ENCODE assay signal across 9 mouse cellular contexts in the genomic region with DNA sequence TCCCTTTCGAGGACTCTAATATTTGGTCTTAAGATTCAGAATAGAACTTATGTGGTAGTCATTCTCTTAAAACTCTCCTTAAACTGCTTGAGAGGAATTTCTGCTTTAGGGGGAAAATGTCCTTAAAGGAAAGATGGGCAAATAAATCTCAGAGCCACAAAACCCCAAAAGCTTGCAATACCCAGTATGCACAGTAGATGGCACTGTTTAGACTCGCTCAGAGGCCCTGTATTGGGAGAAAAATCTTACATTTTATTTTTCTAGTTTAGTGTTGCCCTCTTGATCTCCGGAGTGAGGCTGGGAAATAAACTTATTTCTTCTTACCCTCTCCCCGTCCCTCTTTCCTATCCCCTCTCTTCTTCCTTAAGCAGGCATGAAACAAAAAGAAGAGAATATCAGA. TPM values are rescaled to one million over a fixed set of nuclear protein-coding genes. Genes with fewer than 3 reads are reported as not detected.
DNase-seq lines count a peak whose midpoint lies in the region; ATAC-seq and TF ChIP-seq lines count a peak whose summit lies in the region.
"Had no signal": no experiment of that assay in that cellular context is flagged by ENCODE, and none has a peak within 500 bp of the region (broad histone marks: within the 10 kb centered on the region; RNA-seq: fewer than 3 reads in every experiment).

No protein-coding gene starts in this region.

- H3K27me3 ChIP-seq in heart, adult 2 months (ENCODE audit: control insufficient read depth, insufficient read depth, low read length): peaks cover 12% of the 10 kb centered on the region
- peaks cover 61% of the 10 kb centered on the region for H3K27me3 ChIP-seq in heart, embryonic 12.5 days (replicated peaks)
- H3K27me3 ChIP-seq in hindbrain, postnatal 0 days (ENCODE audit: insufficient read depth, low read length): peaks cover 32% of the 10 kb centered on the region

- TF ChIP-seq CTCF in heart, adult 2 months (IDR thresholded peaks at IDR 0.05): peak; percentile 94
- peak; percentile 88 for TF ChIP-seq CTCF in hindbrain, postnatal 0 days (IDR thresholded peaks at IDR 0.05; ENCODE audit: low read depth)

- no peak overlapping the region for H3K4me3 ChIP-seq in heart, adult 2 months
- no peak overlapping the region for H3K4me3 ChIP-seq in heart, embryonic 12.5 days
- H3K4me3 ChIP-seq in hindbrain, postnatal 0 days (ENCODE audit: low read length): no peak overlapping the region

- no peak for ATAC-seq in heart, embryonic 12.5 days (ENCODE audit: insufficient number of reproducible peaks, low FRiP score)
- ATAC-seq in hindbrain, postnatal 0 days: no peak

- H3K4me1 ChIP-seq in heart, adult 2 months (ENCODE audit: control insufficient read depth, insufficient read depth, low read length): no peaks in the 10 kb centered on the region
- peaks cover 6% of the 10 kb centered on the region for H3K4me1 ChIP-seq in heart, embryonic 12.5 days (replicated peaks)
- H3K4me1 ChIP-seq in hindbrain, postnatal 0 days (ENCODE audit: insufficient read depth, low read length): no peaks in the 10 kb centered on the region

- WGBS in heart, adult 2 months: 12% methylated on average over 4 of the region's 4 CpGs
- WGBS in heart, embryonic 12.5 days: 5% methylated on average over 4 of the region's 4 CpGs
- 5% methylated on average over 4 of the region's 4 CpGs for WGBS in hindbrain, postnatal 0 days

- no peaks in the 10 kb centered on the region for H3K36me3 ChIP-seq in heart, adult 2 months (ENCODE audit: control insufficient read depth, insufficient read depth, low read length)
- no peaks in the 10 kb centered on the region for H3K36me3 ChIP-seq in heart, embryonic 12.5 days
- no peaks in the 10 kb centered on the region for H3K36me3 ChIP-seq in hindbrain, postnatal 0 days (ENCODE audit: insufficient read depth, low read length)

- H3K4me2 ChIP-seq in heart, embryonic 12.5 days: no peak overlapping the region
- no peak overlapping the region for H3K4me2 ChIP-seq in hindbrain, postnatal 0 days (ENCODE audit: low read depth, low read length)

- H3K9me3 ChIP-seq in heart, embryonic 12.5 days (replicated peaks): no peaks in the 10 kb centered on the region
- no peaks in the 10 kb centered on the region for H3K9me3 ChIP-seq in hindbrain, postnatal 0 days (ENCODE audit: low read length)

- no peaks in the 10 kb centered on the region for H3K79me2 ChIP-seq in heart, adult 2 months (replicated peaks; ENCODE audit: control insufficient read depth, insufficient read depth, low read length)

- TF ChIP-seq POLR2A in heart, adult 2 months (IDR thresholded peaks at IDR 0.05; ENCODE audit: insufficient read depth, low read depth, low read length): no peak

- TF ChIP-seq EP300 in heart, adult 2 months (IDR thresholded peaks at IDR 0.05; ENCODE audit: insufficient read depth, low read depth, low read length): no peak

- no peak for DNase-seq in heart, adult 2 months
- peak; percentile 23 for DNase-seq in right cerebral cortex, adult 18-20 months
- DNase-seq in right cerebral cortex, postnatal 25 days: no peak
- DNase-seq in brain, adult 2 months (ENCODE audit: low read depth, low spot score): peak; percentile 68
- DNase-seq in hindbrain, postnatal 0 days (ENCODE audit: low spot score): peak; percentile 81
- peak; percentile 87 for DNase-seq in retina, embryonic 14.5 days (ENCODE audit: low spot score)
- no peak for DNase-seq in kidney, adult 8-10 months

- H3K27ac ChIP-seq in heart, adult 2 months: no peak overlapping the region
- no peak overlapping the region for H3K27ac ChIP-seq in heart, embryonic 12.5 days (ENCODE audit: poor library complexity, severe bottlenecking)
- H3K27ac ChIP-seq in hindbrain, postnatal 0 days: no peak overlapping the region

- intact Hi-C loops in heart, adult 2 months (cut with DNase I): loop anchor here (2.0 to 5.0 kb wide), 3 partner anchors 238 to 300 kb away; no protein-coding TSS in a partner anchor

- no peak overlapping the region for H3K9ac ChIP-seq in heart, adult 2 months (ENCODE audit: low read depth, low read length)
- no peak overlapping the region for H3K9ac ChIP-seq in heart, embryonic 12.5 days
- H3K9ac ChIP-seq in hindbrain, postnatal 0 days (replicated peaks; ENCODE audit: low read length): no peak overlapping the region

RNA-seq across cellular contexts. Expression of gene Gjb2, which starts 4.7 kb away (rescaled TPM):
- not detected for total RNA-seq in heart, adult 2 months (2021)
- 0.18 and 0.20 TPM in 2 replicates for polyA plus RNA-seq in heart, adult 2 months (2012; rRNA removed)
- 0.63 and 0.77 TPM in 2 replicates for polyA plus RNA-seq in heart, embryonic 12.5 days (2016; fragmentation: Nextera tagmentation; extraction: Ambion mirVana)
- total RNA-seq in hindbrain, postnatal 0 days (2014; rRNA removed): 9.9 and 11.4 TPM in 2 replicates
- polyA plus RNA-seq in hindbrain, postnatal 0 days (2015; fragmentation: Nextera tagmentation; extraction: Ambion mirVana): 19.1 TPM in 2 replicates
- total RNA-seq: neutrophil, adult 5-6 weeks had no signal

RNA-seq across cellular contexts. Expression of gene Gm4491, which starts 6.5 kb away (rescaled TPM):
- total RNA-seq in heart, adult 2 months (2021): not detected
- polyA plus RNA-seq in heart, adult 2 months (2012; rRNA removed): not detected in 2 replicates
- polyA plus RNA-seq in heart, embryonic 12.5 days (2016; fragmentation: Nextera tagmentation; extraction: Ambion mirVana): not detected in 2 replicates
- total RNA-seq in hindbrain, postnatal 0 days (2014; rRNA removed): 0.11 TPM in 1 of 2 replicates, not detected in the other
- polyA plus RNA-seq in hindbrain, postnatal 0 days (2015; fragmentation: Nextera tagmentation; extraction: Ambion mirVana): 0.11 TPM in 1 of 2 replicates, not detected in the other
- total RNA-seq: neutrophil, adult 5-6 weeks had no signal

RNA-seq across cellular contexts. Expression of gene Gjb6, which starts 24.2 kb away (rescaled TPM):
- total RNA-seq in heart, adult 2 months (2021): not detected
- not detected in 2 replicates for polyA plus RNA-seq in heart, adult 2 months (2012; rRNA removed)
- polyA plus RNA-seq in heart, embryonic 12.5 days (2016; fragmentation: Nextera tagmentation; extraction: Ambion mirVana): 0.14 and 0.21 TPM in 2 replicates
- total RNA-seq in hindbrain, postnatal 0 days (2014; rRNA removed): 19.5 and 25.6 TPM in 2 replicates
- 29.6 and 30.6 TPM in 2 replicates for polyA plus RNA-seq in hindbrain, postnatal 0 days (2015; fragmentation: Nextera tagmentation; extraction: Ambion mirVana)
- total RNA-seq: neutrophil, adult 5-6 weeks had no signal

RNA-seq across cellular contexts. Expression of gene Gja3, which starts 51.3 kb away (rescaled TPM):
- total RNA-seq in heart, adult 2 months (2021): 10 to 100 TPM; 18.0 to 22.4 TPM
- polyA plus RNA-seq in heart, adult 2 months (2012; rRNA removed): 25.0 and 27.6 TPM in 2 replicates
- polyA plus RNA-seq in heart, embryonic 12.5 days (2016; fragmentation: Nextera tagmentation; extraction: Ambion mirVana): 13.3 and 15.3 TPM in 2 replicates
- 0.52 TPM in 1 of 2 replicates, not detected in the other for total RNA-seq in hindbrain, postnatal 0 days (2014; rRNA removed)
- 0.76 and 1.4 TPM in 2 replicates for polyA plus RNA-seq in hindbrain, postnatal 0 days (2015; fragmentation: Nextera tagmentation; extraction: Ambion mirVana)
- total RNA-seq: neutrophil, adult 5-6 weeks had no signal

Comparison
In these comparisons a context has a peak if more than half of its experiments do, and no peak if none do; other contexts are left out.
1. DNase-seq: peak in right cerebral cortex, adult 18-20 months (single experiment), brain, adult 2 months (single experiment), hindbrain, postnatal 0 days (single experiment) and retina, embryonic 14.5 days (single experiment); none in heart, adult 2 months (0 of 2), right cerebral cortex, postnatal 25 days (single experiment) and kidney, adult 8-10 months (0 of 2).
2. RNA of gene Gjb2, which starts 4.7 kb away (polyA plus RNA-seq): 19.1 TPM in hindbrain, postnatal 0 days; 0.63 to 0.77 TPM in heart, embryonic 12.5 days and 0.18 to 0.20 TPM in heart, adult 2 months; every median in the first group is over 10 times any median in the second.
3. RNA of gene Gjb6, which starts 24.2 kb away (polyA plus RNA-seq): 29.6 to 30.6 TPM in hindbrain, postnatal 0 days; 0.14 to 0.21 TPM in heart, embryonic 12.5 days and not detected in heart, adult 2 months; every median in the first group is over 10 times any median in the second.